Mouse (Mus musculus) midbrain, embryonic 11.5 days (tissue): Measurements from ENCODE around the gene Aknad1. TPM values are rescaled to one million over a fixed set of nuclear protein-coding genes. Genes with fewer than 3 reads are reported as not detected.

ENCODE experiments used
- ATAC-seq: fragments of 200-750 bp; cut with Nextera tagmentation; 2 replicates; pipeline ENCODE4 v1.8.0; 2017; ENCODE audit warnings: moderate TSS enrichment, moderate library complexity; ENCODE audit not compliant: low FRiP score
- DNase-seq: peaks from one replicate; pipeline ENCODE4 v3.0.0; 2015; ENCODE audit warnings: low spot score; ENCODE audit errors: missing footprints
- H3K27ac ChIP-seq: fragments of 300-500 bp; sonication (generic); 2 replicates; pipeline ENCODE4 v1.5.1; 2014; ENCODE audit warnings: low read depth, low read length
- H3K27me3 ChIP-seq: fragments of 300-500 bp; sonication (generic); 2 replicates; pipeline ENCODE4 v1.6.1; 2014; ENCODE audit warnings: mild to moderate bottlenecking, low read length, moderate library complexity, mixed read lengths; ENCODE audit not compliant: control insufficient read depth, insufficient read depth
- H3K36me3 ChIP-seq: fragments of 300-500 bp; sonication (generic); 2 replicates; pipeline ENCODE4 v1.6.1; 2014; ENCODE audit warnings: mild to moderate bottlenecking, low read length, moderate library complexity, mixed read lengths; ENCODE audit not compliant: control insufficient read depth, insufficient read depth
- H3K4me1 ChIP-seq: fragments of 300-500 bp; sonication (generic); 2 replicates; pipeline ENCODE4 v1.6.1; 2014; ENCODE audit warnings: low read length; ENCODE audit not compliant: control insufficient read depth, insufficient read depth
- H3K4me2 ChIP-seq: fragments of 300-500 bp; sonication (generic); 2 replicates; pipeline ENCODE4 v1.6.1; 2014; ENCODE audit warnings: mild to moderate bottlenecking, moderate library complexity
- H3K4me3 ChIP-seq: fragments of 300-500 bp; sonication (generic); 2 replicates; pipeline ENCODE4 v1.5.1; 2014; ENCODE audit warnings: low read depth, low read length
- H3K9ac ChIP-seq: fragments of 300-500 bp; sonication (generic); 2 replicates; pipeline ENCODE4 v1.6.1; 2014; ENCODE audit warnings: low read length
- H3K9me3 ChIP-seq: fragments of 300-500 bp; sonication (generic); 2 replicates; pipeline ENCODE4 v1.6.1; 2016; ENCODE audit warnings: low read length; ENCODE audit not compliant: control insufficient read depth
- WGBS: fragments of 180-500 bp; shearing (Covaris S2); extraction: QIAGEN DNeasy Blood & Tissue Kit; methylation state at CpG from one replicate; pipeline ENCODE4 v1.1.7; 2014; 5-methylcytosine and 5-hydroxymethylcytosine counted together
- polyA plus RNA-seq: library from polyadenylated mRNA; unstranded; fragments of >200 nt; fragmentation: Nextera tagmentation; extraction: Ambion mirVana; gene quantifications from 2 replicates; pipeline ENCODE4 v1.2.1, GENCODE M21; 2014

Aknad1 gene
- polyA plus RNA-seq, 1 experiment from 2014 or later: not detected

- Histone ChIP-seq H3K36me3 (no peaks in the 10 kb centered on the region), H3K27ac (no peak overlapping the region), H3K27me3 (no peaks in the 10 kb centered on the region), H3K4me2 (no peak overlapping the region), H3K4me3 (no peak overlapping the region), H3K4me1 (no peaks in the 10 kb centered on the region), H3K9ac (no peak overlapping the region), H3K9me3 (no peaks in the 10 kb centered on the region)
- ATAC-seq (no peak), DNase-seq (peak; percentile 68)
- 83% methylated on average over 13 of the region's 13 CpGs for WGBS
These were observed 32.8 kb downstream of the Aknad1 start for GRCm38 (mm10) chr3:108772211-108772610.

- H3K4me2 ChIP-seq: no peak overlapping the region
- no peaks in the 10 kb centered on the region for H3K27me3 ChIP-seq
- 87% methylated on average over 3 of the region's 3 CpGs for WGBS
- no peak overlapping the region for H3K4me3 ChIP-seq
- no peaks in the 10 kb centered on the region for H3K4me1 ChIP-seq
- H3K27ac ChIP-seq: no peak overlapping the region
- no peak overlapping the region for H3K9ac ChIP-seq
- H3K36me3 ChIP-seq: no peaks in the 10 kb centered on the region
- ATAC-seq (no peak), DNase-seq (peak; percentile 19)
- H3K9me3 ChIP-seq: no peaks in the 10 kb centered on the region
These were observed 33.4 kb downstream of the Aknad1 start for GRCm38 (mm10) chr3:108772811-108773210.

- H3K27ac ChIP-seq: no peak overlapping the region
- no peak overlapping the region for H3K4me3 ChIP-seq
- H3K36me3 ChIP-seq: no peaks in the 10 kb centered on the region
- DNase-seq (no peak), ATAC-seq (no peak)
- peaks cover 5% of the 10 kb centered on the region for H3K4me1 ChIP-seq
- no peak overlapping the region for H3K4me2 ChIP-seq
- no peaks in the 10 kb centered on the region for H3K9me3 ChIP-seq
- 74% methylated on average over 4 of the region's 4 CpGs for WGBS
- H3K9ac ChIP-seq: no peak overlapping the region
- no peaks in the 10 kb centered on the region for H3K27me3 ChIP-seq
These were observed 39.5 kb downstream of the Aknad1 start for GRCm38 (mm10) chr3:108778761-108779540.

- ATAC-seq (peak; percentile 57; the same call in 1 of the 2 replicates), DNase-seq (peak; percentile 85)
- Histone ChIP-seq H3K27ac (no peak overlapping the region), H3K9me3 (no peaks in the 10 kb centered on the region; the same call in 1 of the 2 replicates), H3K4me3 (no peak overlapping the region), H3K4me2 (no peak overlapping the region), H3K4me1 (peaks cover 5% of the 10 kb centered on the region), H3K36me3 (no peaks in the 10 kb centered on the region), H3K27me3 (no peaks in the 10 kb centered on the region), H3K9ac (no peak overlapping the region)
- WGBS: 65% methylated on average over 10 of the region's 10 CpGs
These were observed 41.9 kb downstream of the Aknad1 start for GRCm38 (mm10) chr3:108781238-108781883.

GRCm38 (mm10) chr3:108781884-108782270 is 42.4 kb downstream of the Aknad1 start:
- H3K4me3 ChIP-seq: no peak overlapping the region
- WGBS: 87% methylated on average over 5 of the region's 5 CpGs
- ATAC-seq (no peak), DNase-seq (no peak)
- no peak overlapping the region for H3K9ac ChIP-seq
- peaks cover 5% of the 10 kb centered on the region for H3K4me1 ChIP-seq
- no peak overlapping the region for H3K4me2 ChIP-seq
- no peaks in the 10 kb centered on the region; the same call in 1 of the 2 replicates for H3K9me3 ChIP-seq
- H3K36me3 ChIP-seq: no peaks in the 10 kb centered on the region
- no peaks in the 10 kb centered on the region for H3K27me3 ChIP-seq
- no peak overlapping the region for H3K27ac ChIP-seq

GRCm38 (mm10) chr3:108782364-108782895 is 43.0 kb downstream of the Aknad1 start:
- WGBS: 80% methylated on average over 6 of the region's 6 CpGs
- no peak overlapping the region for H3K4me3 ChIP-seq
- DNase-seq (no peak), ATAC-seq (no peak)
- H3K9ac ChIP-seq: no peak overlapping the region
- H3K4me1 ChIP-seq: peaks cover 5% of the 10 kb centered on the region
- no peak overlapping the region for H3K4me2 ChIP-seq
- no peaks in the 10 kb centered on the region; the same call in 1 of the 2 replicates for H3K9me3 ChIP-seq
- no peaks in the 10 kb centered on the region for H3K36me3 ChIP-seq
- no peak overlapping the region for H3K27ac ChIP-seq
- H3K27me3 ChIP-seq: no peaks in the 10 kb centered on the region

- no peak overlapping the region for H3K4me2 ChIP-seq
- ATAC-seq: no peak
- 79% methylated on average over 6 of the region's 6 CpGs for WGBS
These were observed 47.1 kb downstream of the Aknad1 start for GRCm38 (mm10) chr3:108786520-108786919.

GRCm38 (mm10) chr3:108787754-108788454 is 48.4 kb downstream of the Aknad1 start:
- no peaks in the 10 kb centered on the region for H3K4me1 ChIP-seq
- H3K9ac ChIP-seq: no peak overlapping the region
- 78% methylated on average over 12 of the region's 12 CpGs for WGBS
- no peak overlapping the region for H3K27ac ChIP-seq
- no peak overlapping the region for H3K4me3 ChIP-seq
- H3K27me3 ChIP-seq: no peaks in the 10 kb centered on the region
- no peaks in the 10 kb centered on the region for H3K36me3 ChIP-seq
- H3K4me2 ChIP-seq: no peak overlapping the region
- DNase-seq (peak; percentile 73), ATAC-seq (no peak)
- H3K9me3 ChIP-seq: no peaks in the 10 kb centered on the region; the same call in 1 of the 2 replicates

More at GRCm38 (mm10) chr3:108786520-108786919, 47.1 kb downstream of the Aknad1 start:
- Histone ChIP-seq H3K27ac (no peak overlapping the region), H3K9ac (no peak overlapping the region), H3K4me3 (no peak overlapping the region), H3K9me3 (no peaks in the 10 kb centered on the region; the same call in 1 of the 2 replicates), H3K36me3 (no peaks in the 10 kb centered on the region), H3K27me3 (no peaks in the 10 kb centered on the region), H3K4me1 (peaks cover 1% of the 10 kb centered on the region; the same call in 1 of the 2 replicates)
- DNase-seq: no peak
